Mouse (Mus musculus) midbrain, embryonic 13.5 days (tissue): ENCODE results near the gene H2-Ke6. TPM values are rescaled to one million over a fixed set of nuclear protein-coding genes. Genes with fewer than 3 reads are reported as not detected.
A peak's percentile ranks its signal among the peaks of the same experiment; 100 is the strongest.

Source experiments
- ATAC-seq: fragments of 200-750 bp; cut with Nextera tagmentation; 2 replicates; pipeline ENCODE4 v1.8.0; 2017; ENCODE audit warnings: mild to moderate bottlenecking, moderate TSS enrichment, moderate library complexity
- H3K27ac ChIP-seq: fragments of 300-500 bp; sonication (generic); 2 replicates; pipeline ENCODE4 v1.5.1; 2015; ENCODE audit warnings: inconsistent platforms, mild to moderate bottlenecking, moderate library complexity
- H3K27me3 ChIP-seq: fragments of 300-500 bp; sonication (generic); 2 replicates; pipeline ENCODE4 v1.6.1; 2015; ENCODE audit warnings: mild to moderate bottlenecking, inconsistent platforms
- H3K36me3 ChIP-seq: fragments of 300-500 bp; sonication (generic); 2 replicates; pipeline ENCODE4 v1.6.1; 2015; ENCODE audit warnings: mild to moderate bottlenecking, inconsistent platforms
- H3K4me1 ChIP-seq: fragments of 300-500 bp; sonication (generic); replicated peaks from 2 replicates; pipeline ENCODE4 v1.6.1; 2015; ENCODE audit warnings: inconsistent platforms
- H3K4me2 ChIP-seq: fragments of 300-500 bp; sonication (generic); replicated peaks from 2 replicates; pipeline ENCODE4 v1.6.1; 2015; ENCODE audit warnings: moderate library complexity, mild to moderate bottlenecking, inconsistent platforms
- H3K4me3 ChIP-seq: fragments of 300-500 bp; sonication (generic); replicated peaks from 2 replicates; pipeline ENCODE4 v1.5.1; 2015; ENCODE audit warnings: mild to moderate bottlenecking, inconsistent platforms
- H3K9ac ChIP-seq: fragments of 300-500 bp; sonication (generic); replicated peaks from 2 replicates; pipeline ENCODE4 v1.6.1; 2015; ENCODE audit warnings: mild to moderate bottlenecking, inconsistent platforms
- H3K9me3 ChIP-seq: fragments of 300-500 bp; sonication (generic); 2 replicates; pipeline ENCODE4 v1.6.1; 2016; ENCODE audit warnings: mild to moderate bottlenecking, inconsistent platforms
- WGBS: fragments of 180-500 bp; shearing (Covaris S2); methylation state at CpG from one replicate; pipeline ENCODE4 v1.1.7; 2015; 5-methylcytosine and 5-hydroxymethylcytosine counted together
- polyA plus RNA-seq: library from polyadenylated mRNA; unstranded; fragments of >200 nt; fragmentation: Nextera tagmentation; extraction: Ambion mirVana; gene quantifications from 2 replicates; pipeline ENCODE4 v1.2.1, GENCODE M21; 2015

The H2-Ke6 gene
- polyA plus RNA-seq, 1 experiment from 2014 or later = 91.7 TPM

DNA sequence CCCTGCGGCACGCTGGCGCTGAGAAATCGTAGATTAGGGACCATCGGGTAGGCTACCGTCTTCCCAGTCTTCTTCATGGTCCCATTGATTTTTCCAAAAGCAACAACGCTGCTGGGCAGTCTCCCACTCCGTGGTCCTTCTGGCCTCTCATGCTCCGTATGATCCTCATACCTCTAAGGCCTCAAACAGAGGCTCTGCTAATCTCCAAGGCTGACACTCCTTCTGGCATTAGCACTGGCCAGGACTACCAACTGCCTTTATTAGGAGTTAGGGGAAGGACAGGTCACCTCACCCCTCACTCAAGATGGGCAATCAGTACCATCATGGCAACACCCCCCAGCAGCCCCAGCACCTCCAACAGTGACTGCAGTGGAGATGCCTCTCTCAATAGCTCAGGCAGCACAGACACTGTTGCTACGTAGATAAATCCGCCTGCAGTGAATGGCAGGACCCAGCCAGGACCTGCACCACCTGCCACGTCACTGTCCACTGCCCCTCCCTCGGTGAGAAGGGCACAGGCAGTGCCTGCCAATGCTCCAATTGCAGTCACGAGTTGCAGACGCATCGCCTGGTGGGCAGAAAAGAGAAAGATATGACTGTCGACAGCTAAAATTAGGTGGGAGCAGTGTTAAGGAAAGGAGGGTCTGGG, 765 bp upstream of the H2-Ke6 start:
- no peak for ATAC-seq
- Histone ChIP-seq H3K4me1 (peaks cover 76% of the 10 kb centered on the region), H3K9me3 (no peaks in the 10 kb centered on the region), H3K4me2 (peak overlapping the region; percentile 100), H3K27ac (peak overlapping the region; percentile 97), H3K9ac (peak overlapping the region; percentile 41; the same call in 1 of the 2 replicates), H3K27me3 (no peaks in the 10 kb centered on the region), H3K36me3 (peaks cover 23% of the 10 kb centered on the region), H3K4me3 (peak overlapping the region; percentile 90)
- WGBS = 42% methylated on average over 17 of the region's 17 CpGs

DNA sequence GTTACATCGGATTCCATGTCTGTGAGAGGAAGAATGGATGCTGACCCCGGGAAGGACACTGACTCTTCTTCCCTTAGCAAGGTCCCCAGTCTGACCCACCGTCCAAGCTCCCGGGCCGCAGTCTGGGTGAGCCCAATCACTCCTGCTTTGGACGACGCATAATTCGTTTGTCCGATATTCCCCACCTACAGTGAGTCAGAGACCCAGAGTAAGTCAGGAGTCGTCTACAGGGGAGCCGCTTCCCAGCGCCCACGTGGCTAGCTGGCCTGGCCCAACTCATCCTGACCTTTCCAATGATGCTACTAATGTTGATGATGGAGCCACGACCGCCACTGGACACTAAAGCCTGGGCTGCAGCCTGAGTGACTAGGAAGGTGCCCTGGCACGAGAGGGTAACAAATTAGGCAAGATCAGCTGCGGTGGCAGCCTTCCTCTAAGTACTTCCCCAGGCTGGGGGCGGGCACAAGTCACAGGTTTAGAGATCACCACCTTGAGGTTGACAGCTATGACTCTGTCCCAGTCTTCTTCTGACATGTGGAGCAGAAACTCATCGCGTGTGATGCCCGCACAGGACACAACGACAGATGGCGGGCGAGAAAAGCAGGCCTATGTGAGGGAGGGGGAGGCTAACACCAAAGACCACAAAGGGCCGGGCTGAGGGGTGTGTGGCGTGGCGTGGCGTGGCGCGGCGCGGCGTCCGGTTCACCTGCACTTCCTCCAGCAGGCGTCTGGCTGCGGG, 774 bp downstream of the H2-Ke6 start:
- WGBS = under 1% methylated on average over 36 of the region's 36 CpGs
- Histone ChIP-seq H3K27me3 (no peaks in the 10 kb centered on the region), H3K36me3 (peaks cover 35% of the 10 kb centered on the region), H3K27ac (peak overlapping the region; percentile 97), H3K9me3 (no peaks in the 10 kb centered on the region), H3K9ac (peak overlapping the region; percentile 90), H3K4me3 (peak overlapping the region; percentile 90), H3K4me1 (peaks cover 77% of the 10 kb centered on the region), H3K4me2 (peak overlapping the region; percentile 100)
- ATAC-seq = no peak

DNA sequence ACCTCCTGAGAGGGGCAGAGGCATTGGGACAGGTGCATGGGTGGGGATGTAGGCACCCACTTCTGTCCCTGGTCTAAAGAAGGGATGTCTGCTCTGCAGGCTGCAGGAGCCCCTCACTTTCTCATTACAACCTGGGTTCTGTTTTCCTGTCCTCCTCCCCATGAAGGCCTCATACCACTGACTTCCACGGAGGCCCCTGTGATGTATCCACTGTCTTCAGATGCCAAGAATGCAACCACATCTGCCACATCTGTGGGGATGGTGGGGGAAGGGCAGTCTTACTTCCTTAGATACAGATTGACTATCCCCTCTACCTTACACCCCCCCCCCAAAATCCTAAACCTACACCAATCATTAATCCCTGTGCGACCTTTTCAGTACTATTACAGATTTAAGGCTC, 1.6 kb downstream of the H2-Ke6 start:
- H3K4me1 ChIP-seq = peaks cover 77% of the 10 kb centered on the region
- H3K9ac ChIP-seq = peak overlapping the region; percentile 90
- 2% methylated on average over 2 of the region's 2 CpGs for WGBS
- H3K36me3 ChIP-seq = peaks cover 43% of the 10 kb centered on the region
- H3K27ac ChIP-seq = peak overlapping the region; percentile 97
- no peaks in the 10 kb centered on the region for H3K9me3 ChIP-seq
- peak overlapping the region; percentile 90 for H3K4me3 ChIP-seq
- no peaks in the 10 kb centered on the region for H3K27me3 ChIP-seq
- ATAC-seq = no peak
- H3K4me2 ChIP-seq = peak overlapping the region; percentile 100

DNA sequence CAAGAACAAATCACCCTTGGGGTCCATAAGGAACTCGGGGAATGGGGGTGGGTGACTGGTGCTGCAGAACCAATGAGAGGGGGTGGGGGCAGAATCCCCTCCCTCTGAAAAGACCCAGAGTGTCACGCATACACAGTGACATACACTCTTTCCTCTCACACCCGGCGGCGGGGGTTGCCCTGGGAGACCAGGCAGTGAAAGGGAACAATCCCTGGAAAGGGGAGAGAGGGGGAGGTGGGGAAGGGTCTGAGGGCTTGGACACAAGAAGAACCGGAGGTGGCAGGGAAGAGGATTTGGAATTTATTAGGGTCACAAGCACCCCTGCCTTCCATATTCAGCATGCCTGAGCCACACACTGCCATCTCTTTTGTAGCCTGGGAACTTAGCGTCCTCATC, 2.1 kb downstream of the H2-Ke6 start:
- H3K4me3 ChIP-seq = peak overlapping the region; percentile 90
- H3K4me2 ChIP-seq = peak overlapping the region; percentile 100
- no peaks in the 10 kb centered on the region for H3K9me3 ChIP-seq
- H3K27ac ChIP-seq = peak overlapping the region; percentile 97
- H3K36me3 ChIP-seq = peaks cover 48% of the 10 kb centered on the region
- WGBS = 3% methylated on average over 7 of the region's 7 CpGs
- H3K9ac ChIP-seq = peak overlapping the region; percentile 90
- peaks cover 75% of the 10 kb centered on the region for H3K4me1 ChIP-seq
- H3K27me3 ChIP-seq = no peaks in the 10 kb centered on the region
- ATAC-seq = peak; percentile 59

DNA sequence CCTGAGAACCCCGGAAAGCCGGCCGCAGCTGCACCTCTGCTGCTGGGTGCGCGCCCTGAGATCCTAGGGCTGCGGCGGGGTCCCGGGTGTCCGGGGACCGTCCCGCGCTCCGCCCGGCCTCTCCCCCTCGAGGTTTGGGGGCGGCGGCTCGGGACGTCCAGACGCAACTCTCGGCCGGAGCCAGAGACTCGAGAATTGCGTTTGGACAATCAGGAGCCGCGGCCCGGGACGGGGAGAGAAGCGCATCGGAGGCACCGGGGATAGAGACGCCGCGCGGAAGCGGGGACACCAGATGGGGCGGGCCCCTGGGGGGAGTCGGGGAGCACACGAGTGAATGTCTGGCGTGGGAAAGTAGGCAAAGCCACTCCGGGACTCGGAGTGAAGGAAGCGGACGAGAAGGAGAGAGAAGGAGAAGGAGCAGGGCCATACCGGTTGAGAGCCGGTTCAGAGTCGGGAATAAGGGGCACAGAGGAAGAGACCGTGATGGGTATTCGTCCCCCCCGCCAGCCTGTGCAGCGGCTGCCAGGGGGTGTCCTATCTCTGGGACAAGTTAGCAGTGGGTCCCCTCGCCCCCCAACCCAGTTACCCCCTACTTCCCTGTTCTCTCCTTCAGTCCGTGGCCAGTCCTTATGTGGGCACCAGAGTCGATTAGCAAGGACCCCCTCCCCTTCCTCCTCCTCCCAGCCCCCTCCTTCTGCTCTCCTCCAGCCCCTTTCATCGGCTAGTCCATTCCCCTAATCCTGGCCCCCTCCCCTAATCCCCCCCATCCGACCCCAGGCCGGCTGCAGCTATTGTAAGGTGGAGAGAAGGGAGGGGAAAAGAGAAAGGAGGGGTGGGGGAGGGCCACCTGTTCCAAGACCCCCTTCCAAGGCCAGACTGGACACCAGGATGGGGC, 2.8 kb downstream of the H2-Ke6 start:
- H3K36me3 ChIP-seq = peaks cover 52% of the 10 kb centered on the region
- H3K27ac ChIP-seq = peak overlapping the region; percentile 97
- H3K9me3 ChIP-seq = no peaks in the 10 kb centered on the region
- no peaks in the 10 kb centered on the region for H3K27me3 ChIP-seq
- ATAC-seq = peak; percentile 25
- H3K9ac ChIP-seq = peak overlapping the region; percentile 90
- peak overlapping the region; percentile 90 for H3K4me3 ChIP-seq
- peak overlapping the region; percentile 100 for H3K4me2 ChIP-seq
- under 1% methylated on average over 57 of the region's 57 CpGs for WGBS
- peaks cover 68% of the 10 kb centered on the region for H3K4me1 ChIP-seq

DNA sequence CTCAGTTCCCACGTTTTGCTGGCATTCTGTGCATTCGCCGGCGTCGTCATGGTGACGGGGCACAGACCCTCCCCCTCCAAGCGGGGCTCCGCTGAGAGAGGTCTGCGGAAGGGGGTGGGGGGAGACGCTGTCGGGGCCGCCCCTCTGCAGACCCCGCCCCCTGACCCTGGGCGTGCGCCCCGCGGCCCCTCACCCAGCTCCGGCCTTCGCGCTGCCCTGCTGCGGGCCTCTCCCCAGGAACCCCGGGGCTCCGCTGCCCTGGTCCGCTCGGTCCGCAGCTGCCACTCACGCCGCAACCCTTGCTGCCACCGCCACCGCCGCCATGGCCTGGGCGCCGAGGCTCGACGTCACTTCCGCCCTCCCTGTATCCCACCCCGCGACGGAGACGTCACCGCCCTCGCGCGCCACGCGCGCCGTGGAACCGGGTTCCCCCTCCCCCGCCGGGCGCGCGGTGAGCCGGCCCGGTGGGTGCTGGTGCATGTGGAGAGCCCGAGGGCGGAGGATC, 3.5 kb downstream of the H2-Ke6 start, which contains the start of gene Ring1:
Gene Ring1 (minus strand): TSS at position 364 of the 505 bp plus-strand sequence.
- H3K27me3 ChIP-seq = no peaks in the 10 kb centered on the region
- H3K4me2 ChIP-seq = peak within 1 kb of the TSS; percentile 100
- H3K9me3 ChIP-seq = no peaks in the 10 kb centered on the region
- H3K4me1 ChIP-seq = peaks cover 61% of the 10 kb centered on the region
- WGBS = 2% methylated on average over 38 of the region's 58 CpGs
- peak; percentile 77 for ATAC-seq
- H3K4me3 ChIP-seq = peak within 1 kb of the TSS; percentile 90
- peak within 1 kb of the TSS; percentile 97 for H3K27ac ChIP-seq
- peaks cover 51% of the 10 kb centered on the region for H3K36me3 ChIP-seq
- peak within 1 kb of the TSS; percentile 90 for H3K9ac ChIP-seq

- ATAC-seq = no peak
- H3K9ac ChIP-seq = peak overlapping the region; percentile 90
- no peaks in the 10 kb centered on the region for H3K9me3 ChIP-seq
- WGBS = 60% methylated on average over 9 of the region's 9 CpGs
- no peaks in the 10 kb centered on the region for H3K27me3 ChIP-seq
- peak overlapping the region; percentile 90 for H3K4me3 ChIP-seq
- peak overlapping the region; percentile 100 for H3K4me2 ChIP-seq
- peak overlapping the region; percentile 97 for H3K27ac ChIP-seq
- peaks cover 44% of the 10 kb centered on the region for H3K36me3 ChIP-seq
- H3K4me1 ChIP-seq = peaks cover 54% of the 10 kb centered on the region
Observed at GRCm38 (mm10) chr17:34023678-34024077, 4.2 kb downstream of the H2-Ke6 start.

- no peak overlapping the region for H3K4me3 ChIP-seq
- peak overlapping the region; percentile 19; the same call in 1 of the 2 replicates for H3K27ac ChIP-seq
- 97% methylated on average over 20 of the region's 20 CpGs for WGBS
- H3K36me3 ChIP-seq = peaks cover 39% of the 10 kb centered on the region
- 0 out of 2 replicates have a peak overlapping the region, but pooled peaks have one; percentile 28 for H3K9ac ChIP-seq
- H3K4me1 ChIP-seq = peaks cover 47% of the 10 kb centered on the region
- H3K27me3 ChIP-seq = no peaks in the 10 kb centered on the region
- ATAC-seq = no peak
- H3K4me2 ChIP-seq = no peak overlapping the region
- H3K9me3 ChIP-seq = no peaks in the 10 kb centered on the region
Observed at GRCm38 (mm10) chr17:34022987-34023386, 4.9 kb downstream of the H2-Ke6 start.

- Histone ChIP-seq H3K4me2 (no peak overlapping the region), H3K4me1 (peaks cover 44% of the 10 kb centered on the region), H3K9ac (0 out of 2 replicates have a peak overlapping the region, but pooled peaks have one; percentile 28), H3K9me3 (no peaks in the 10 kb centered on the region), H3K27ac (peak overlapping the region; percentile 19; the same call in 1 of the 2 replicates), H3K4me3 (no peak overlapping the region), H3K36me3 (peaks cover 39% of the 10 kb centered on the region), H3K27me3 (no peaks in the 10 kb centered on the region)
- no peak for ATAC-seq
- 95% methylated on average over 14 of the region's 14 CpGs for WGBS
Observed at GRCm38 (mm10) chr17:34022414-34022783, 5.5 kb downstream of the H2-Ke6 start.

DNA sequence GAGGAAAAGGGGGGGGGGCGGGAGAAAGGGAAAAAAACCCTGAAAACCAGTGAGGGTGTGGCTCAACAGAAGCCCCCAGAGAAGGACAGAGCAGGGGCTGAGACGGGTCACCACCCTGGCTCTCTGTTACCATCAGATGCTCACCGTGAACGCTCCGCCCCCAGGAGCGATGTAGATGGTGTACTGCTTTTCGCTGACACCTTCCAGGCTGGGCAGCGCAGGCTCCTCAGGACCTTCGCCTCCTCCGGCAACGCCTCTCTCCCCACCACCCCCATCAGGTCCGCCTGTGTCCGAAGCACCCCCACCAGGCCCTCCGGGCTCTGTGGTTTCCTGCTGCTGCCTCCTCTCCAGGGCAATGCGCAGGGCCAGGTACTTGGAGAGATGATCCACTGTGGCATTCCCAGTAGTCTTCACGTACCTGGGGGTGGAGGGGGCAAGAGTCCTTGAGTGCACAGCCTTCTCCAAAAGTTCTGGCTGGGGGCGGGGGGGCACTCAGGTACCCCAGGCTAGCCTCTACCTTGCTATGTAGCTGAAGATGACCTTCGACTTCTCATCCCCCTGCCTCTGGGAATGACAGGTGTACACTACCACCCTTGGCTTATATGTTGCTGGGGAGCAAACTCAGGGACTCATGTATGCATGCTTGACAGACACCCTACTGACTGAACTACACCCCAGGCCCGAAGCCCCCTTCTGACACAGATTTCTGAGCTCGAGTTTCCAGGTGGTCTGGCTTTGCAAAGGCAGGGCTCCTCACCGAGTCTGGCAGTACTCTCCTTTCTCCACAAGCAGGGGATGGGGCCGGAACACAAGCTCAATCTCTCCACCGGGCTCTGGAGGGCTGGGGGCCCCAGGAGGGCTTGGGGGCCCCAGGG, 6.1 kb downstream of the H2-Ke6 start:
- Histone ChIP-seq H3K27ac (no peak overlapping the region), H3K4me1 (peaks cover 37% of the 10 kb centered on the region), H3K9me3 (no peaks in the 10 kb centered on the region), H3K9ac (0 out of 2 replicates have a peak overlapping the region, but pooled peaks have one; percentile 14), H3K4me2 (no peak overlapping the region), H3K4me3 (no peak overlapping the region; the same call in 1 of the 2 replicates), H3K36me3 (peaks cover 42% of the 10 kb centered on the region), H3K27me3 (no peaks in the 10 kb centered on the region)
- no peak for ATAC-seq
- 97% methylated on average over 23 of the region's 23 CpGs for WGBS

GRCm38 (mm10) chr17:34013436-34013835, 14.4 kb downstream of the H2-Ke6 start:
- WGBS = 95% methylated on average over 8 of the region's 8 CpGs

More at GRCm38 (mm10) chr17:34013436-34013835, 14.4 kb downstream of the H2-Ke6 start:
- no peak overlapping the region for H3K4me2 ChIP-seq
- no peaks in the 10 kb centered on the region for H3K4me1 ChIP-seq
- H3K36me3 ChIP-seq = peaks cover 13% of the 10 kb centered on the region
- H3K27me3 ChIP-seq = no peaks in the 10 kb centered on the region
- H3K27ac ChIP-seq = no peak overlapping the region
- no peak for ATAC-seq
- H3K9me3 ChIP-seq = 0 out of 2 replicates have a peak, but pooled peaks cover 3% of the 10 kb centered on the region
- H3K4me3 ChIP-seq = no peak overlapping the region
- no peak overlapping the region for H3K9ac ChIP-seq
